Comparison of ENCODE assay signal across 9 mouse cellular contexts in genomic region chr13:56252783-56253182, GRCm38 (mm10). TPM values are rescaled to one million over a fixed set of nuclear protein-coding genes. Genes with fewer than 3 reads are reported as not detected.
A peak's percentile ranks its signal among the peaks of the same experiment; 100 is the strongest.
DNase-seq lines count a peak whose midpoint lies in the region; ATAC-seq and TF ChIP-seq lines count a peak whose summit lies in the region.
"Had no signal": no experiment of that assay in that cellular context is flagged by ENCODE, and none has a peak within 500 bp of the region (broad histone marks: within the 10 kb centered on the region; RNA-seq: fewer than 3 reads in every experiment).

No protein-coding gene starts in this region.

- H3K4me3 ChIP-seq in kidney, postnatal 0 days (replicated peaks; ENCODE audit: low read depth, low read length): peak overlapping the region; percentile 30; the same call in 1 of the 2 replicates
- no peak overlapping the region for H3K4me3 ChIP-seq in kidney, adult 2 months (ENCODE audit: insufficient read depth, low read depth, low read length)
- no peak overlapping the region for H3K4me3 ChIP-seq in embryonic facial prominence, embryonic 13.5 days
- peak overlapping the region; percentile 37; the same call in 1 of the 2 replicates for H3K4me3 ChIP-seq in hindbrain, embryonic 13.5 days
- H3K4me3 ChIP-seq in midbrain, embryonic 14.5 days (replicated peaks; ENCODE audit: low read depth, low read length): peak overlapping the region; percentile 34
- H3K4me3 ChIP-seq in intestine, embryonic 16.5 days (ENCODE audit: low read length): no peak overlapping the region

- H3K4me1 ChIP-seq in kidney, postnatal 0 days (replicated peaks; ENCODE audit: insufficient read depth, low read length): peaks cover 6% of the 10 kb centered on the region; the same call in 1 of the 2 replicates
- no peaks in the 10 kb centered on the region for H3K4me1 ChIP-seq in kidney, adult 2 months (ENCODE audit: control insufficient read depth, insufficient read depth, low read length)
- H3K4me1 ChIP-seq in embryonic facial prominence, embryonic 13.5 days: peaks cover 17% of the 10 kb centered on the region
- peaks cover 43% of the 10 kb centered on the region for H3K4me1 ChIP-seq in hindbrain, embryonic 13.5 days (replicated peaks)
- peaks cover 42% of the 10 kb centered on the region for H3K4me1 ChIP-seq in midbrain, embryonic 14.5 days (ENCODE audit: control insufficient read depth, insufficient read depth, low read length)
- H3K4me1 ChIP-seq in intestine, embryonic 16.5 days (ENCODE audit: control insufficient read depth, insufficient read depth, low read length): peaks cover 3% of the 10 kb centered on the region

- no peak for TF ChIP-seq POLR2A in kidney, adult 2 months (IDR thresholded peaks at IDR 0.05; ENCODE audit: low read depth, low read length)

- no peak for ATAC-seq in kidney, postnatal 0 days (replicated peaks; ENCODE audit: low FRiP score, low read depth)
- no peak for ATAC-seq in embryonic facial prominence, embryonic 13.5 days (ENCODE audit: insufficient number of reproducible peaks, insufficient read depth, low FRiP score, low TSS enrichment, low read depth)
- no peak; the same call in 1 of the 2 replicates for ATAC-seq in hindbrain, embryonic 13.5 days (ENCODE audit: low FRiP score)
- ATAC-seq in midbrain, embryonic 14.5 days (ENCODE audit: low FRiP score, low TSS enrichment): no peak
- ATAC-seq in intestine, embryonic 16.5 days: no peak

- H3K36me3 ChIP-seq in kidney, postnatal 0 days (ENCODE audit: insufficient read depth, low read length): no peaks in the 10 kb centered on the region
- H3K36me3 ChIP-seq in kidney, adult 2 months (ENCODE audit: control insufficient read depth, insufficient read depth, low read length): no peaks in the 10 kb centered on the region
- H3K36me3 ChIP-seq in embryonic facial prominence, embryonic 13.5 days: no peaks in the 10 kb centered on the region
- no peaks in the 10 kb centered on the region for H3K36me3 ChIP-seq in hindbrain, embryonic 13.5 days
- no peaks in the 10 kb centered on the region for H3K36me3 ChIP-seq in midbrain, embryonic 14.5 days (ENCODE audit: control insufficient read depth, insufficient read depth, low read length)
- no peaks in the 10 kb centered on the region for H3K36me3 ChIP-seq in intestine, embryonic 16.5 days (ENCODE audit: control insufficient read depth, insufficient read depth, low read length)
- H3K36me3 ChIP-seq: stomach, embryonic 15.5 days had no signal

- no peaks in the 10 kb centered on the region for H3K9me3 ChIP-seq in kidney, postnatal 0 days (replicated peaks; ENCODE audit: low read length)
- H3K9me3 ChIP-seq in embryonic facial prominence, embryonic 13.5 days: no peaks in the 10 kb centered on the region
- no peaks in the 10 kb centered on the region for H3K9me3 ChIP-seq in hindbrain, embryonic 13.5 days
- H3K9me3 ChIP-seq in midbrain, embryonic 14.5 days (ENCODE audit: control insufficient read depth, low read length): no peaks in the 10 kb centered on the region
- H3K9me3 ChIP-seq in intestine, embryonic 16.5 days (ENCODE audit: control insufficient read depth, low read length): no peaks in the 10 kb centered on the region
- H3K9me3 ChIP-seq: stomach, embryonic 15.5 days had no signal

- H3K4me2 ChIP-seq in kidney, postnatal 0 days (ENCODE audit: low read length): no peak overlapping the region
- peak overlapping the region; percentile 71 for H3K4me2 ChIP-seq in embryonic facial prominence, embryonic 13.5 days
- H3K4me2 ChIP-seq in hindbrain, embryonic 13.5 days: peak overlapping the region; percentile 55
- peak overlapping the region; percentile 61 for H3K4me2 ChIP-seq in midbrain, embryonic 14.5 days (ENCODE audit: low read length)
- no peak overlapping the region for H3K4me2 ChIP-seq in intestine, embryonic 16.5 days (ENCODE audit: low read depth, low read length)

- H3K27me3 ChIP-seq in kidney, postnatal 0 days (ENCODE audit: insufficient read depth, low read length): peaks cover 99% of the 10 kb centered on the region
- peaks cover 3% of the 10 kb centered on the region; the same call in 1 of the 2 replicates for H3K27me3 ChIP-seq in kidney, adult 2 months (replicated peaks; ENCODE audit: control insufficient read depth, insufficient read depth, low read length)
- peaks cover 100% of the 10 kb centered on the region for H3K27me3 ChIP-seq in embryonic facial prominence, embryonic 13.5 days
- peaks cover 99% of the 10 kb centered on the region for H3K27me3 ChIP-seq in hindbrain, embryonic 13.5 days
- H3K27me3 ChIP-seq in midbrain, embryonic 14.5 days (ENCODE audit: control insufficient read depth, insufficient read depth, low read length): peaks cover 94% of the 10 kb centered on the region
- H3K27me3 ChIP-seq in intestine, embryonic 16.5 days (replicated peaks; ENCODE audit: control insufficient read depth, insufficient read depth, low read length): peaks cover 98% of the 10 kb centered on the region

- DNase-seq in kidney, postnatal 0 days (ENCODE audit: low spot score): no peak
- DNase-seq in kidney, adult 2 months: no peak
- peak; percentile 66 for DNase-seq in midbrain, embryonic 14.5 days
- DNase-seq in urinary bladder, postnatal 10 days (ENCODE audit: low spot score): no peak
- no peak for DNase-seq in urinary bladder, adult 18-20 months (ENCODE audit: low spot score in 2 of 2)

- 8% methylated on average over 8 of the region's 8 CpGs for WGBS in kidney, postnatal 0 days
- 10% methylated on average over 8 of the region's 8 CpGs for WGBS in kidney, adult 2 months
- WGBS in embryonic facial prominence, embryonic 13.5 days: 6% methylated on average over 8 of the region's 8 CpGs
- WGBS in hindbrain, embryonic 13.5 days: 9% methylated on average over 8 of the region's 8 CpGs
- WGBS in midbrain, embryonic 14.5 days: 7% methylated on average over 8 of the region's 8 CpGs
- 15% methylated on average over 8 of the region's 8 CpGs for WGBS in intestine, embryonic 16.5 days

- H3K27ac ChIP-seq in kidney, postnatal 0 days: no peak overlapping the region
- no peak overlapping the region for H3K27ac ChIP-seq in kidney, adult 2 months (ENCODE audit: insufficient read depth, low read depth, low read length)
- H3K27ac ChIP-seq in embryonic facial prominence, embryonic 13.5 days: no peak overlapping the region
- H3K27ac ChIP-seq in hindbrain, embryonic 13.5 days: no peak overlapping the region
- no peak overlapping the region for H3K27ac ChIP-seq in midbrain, embryonic 14.5 days (replicated peaks; ENCODE audit: low read depth, low read length)
- H3K27ac ChIP-seq in intestine, embryonic 16.5 days (ENCODE audit: low read length): no peak overlapping the region
- H3K27ac ChIP-seq: stomach, embryonic 15.5 days had no signal

- no peak for TF ChIP-seq CTCF in kidney, postnatal 0 days (IDR thresholded peaks at IDR 0.05; ENCODE audit: low read depth)
- TF ChIP-seq CTCF in kidney, adult 2 months (conservative IDR thresholded peaks at IDR 0.05; ENCODE audit: insufficient read depth, insufficient read length, low read depth, low read length): no peak

- no peak overlapping the region for H3K9ac ChIP-seq in kidney, postnatal 0 days (ENCODE audit: low read depth, low read length)
- H3K9ac ChIP-seq in embryonic facial prominence, embryonic 13.5 days: no peak overlapping the region
- no peak overlapping the region for H3K9ac ChIP-seq in hindbrain, embryonic 13.5 days
- no peak overlapping the region for H3K9ac ChIP-seq in midbrain, embryonic 14.5 days (replicated peaks; ENCODE audit: low read length)
- H3K9ac ChIP-seq in intestine, embryonic 16.5 days (ENCODE audit: low read depth, low read length): no peak overlapping the region
- H3K9ac ChIP-seq: stomach, embryonic 15.5 days had no signal

RNA-seq across cellular contexts. Expression of gene Neurog1, which starts 0.8 kb away (rescaled TPM):
- not detected in 2 replicates for polyA plus RNA-seq in kidney, postnatal 0 days (2015; fragmentation: Nextera tagmentation; extraction: Ambion mirVana)
- not detected in 2 replicates for polyA plus RNA-seq in kidney, adult 2 months (2012; rRNA removed)
- 1.1 and 2.0 TPM in 2 replicates for polyA plus RNA-seq in embryonic facial prominence, embryonic 13.5 days (2015; fragmentation: Nextera tagmentation; extraction: Ambion mirVana)
- polyA plus RNA-seq in hindbrain, embryonic 13.5 days (2015; fragmentation: Nextera tagmentation; extraction: Ambion mirVana): 5.9 and 9.8 TPM in 2 replicates
- 3.6 and 8.9 TPM in 2 replicates for polyA plus RNA-seq in midbrain, embryonic 14.5 days (2014; fragmentation: Nextera tagmentation; extraction: Ambion mirVana)
- not detected in 2 replicates for polyA plus RNA-seq in intestine, embryonic 16.5 days (2015; fragmentation: Nextera tagmentation; extraction: Ambion mirVana)
- polyA plus RNA-seq: stomach, embryonic 15.5 days had no signal

RNA-seq across cellular contexts. Expression of gene Cxcl14, which starts 43.6 kb away (rescaled TPM):
- 76.4 and 88.1 TPM in 2 replicates for polyA plus RNA-seq in kidney, postnatal 0 days (2015; fragmentation: Nextera tagmentation; extraction: Ambion mirVana)
- polyA plus RNA-seq in kidney, adult 2 months (2012; rRNA removed): 50.5 and 57.2 TPM in 2 replicates
- 589 and 679 TPM in 2 replicates for polyA plus RNA-seq in embryonic facial prominence, embryonic 13.5 days (2015; fragmentation: Nextera tagmentation; extraction: Ambion mirVana)
- 4.9 and 8.2 TPM in 2 replicates for polyA plus RNA-seq in hindbrain, embryonic 13.5 days (2015; fragmentation: Nextera tagmentation; extraction: Ambion mirVana)
- 10.2 and 11.2 TPM in 2 replicates for polyA plus RNA-seq in midbrain, embryonic 14.5 days (2014; fragmentation: Nextera tagmentation; extraction: Ambion mirVana)
- polyA plus RNA-seq in intestine, embryonic 16.5 days (2015; fragmentation: Nextera tagmentation; extraction: Ambion mirVana): 8.8 TPM in 2 replicates

Comparison
In these comparisons a context has a peak if more than half of its experiments do, and no peak if none do; other contexts are left out.
1. H3K4me3 ChIP-seq: peak in kidney, postnatal 0 days (single experiment), hindbrain, embryonic 13.5 days (single experiment) and midbrain, embryonic 14.5 days (single experiment); none in kidney, adult 2 months (single experiment), embryonic facial prominence, embryonic 13.5 days (single experiment) and intestine, embryonic 16.5 days (single experiment).
2. H3K4me2 ChIP-seq: peak in embryonic facial prominence, embryonic 13.5 days (single experiment), hindbrain, embryonic 13.5 days (single experiment) and midbrain, embryonic 14.5 days (single experiment); none in kidney, postnatal 0 days (single experiment) and intestine, embryonic 16.5 days (single experiment).